Mouse (Mus musculus) CH12.LX (cell line): ENCODE data around the gene 4930402H24Rik.

Experiments used
- CTCF ChIP-seq, 2 experiments: IDR thresholded peaks in 1 of 2; conservative IDR thresholded peaks in 1 of 2; 2 replicates each; pipeline ENCODE4 v1.5.1; 2011 to 2012; ENCODE audit warnings: low read depth in 2 of 2, low read length in 2 of 2, improper control_type of control experiment in 1 of 2, inconsistent platforms in 1 of 2, mild to moderate bottlenecking in 1 of 2, moderate library complexity in 1 of 2
- ELF1 ChIP-seq: IDR thresholded peaks from 2 replicates; pipeline ENCODE4 v1.6.1; 2014; ENCODE audit warnings: low read depth, mild to moderate bottlenecking, inconsistent platforms, low read length, improper control_type of control experiment
- EP300 ChIP-seq: IDR thresholded peaks from 2 replicates; pipeline ENCODE4 v1.6.1; 2011; ENCODE audit warnings: low read length, improper control_type of control experiment

DNA sequence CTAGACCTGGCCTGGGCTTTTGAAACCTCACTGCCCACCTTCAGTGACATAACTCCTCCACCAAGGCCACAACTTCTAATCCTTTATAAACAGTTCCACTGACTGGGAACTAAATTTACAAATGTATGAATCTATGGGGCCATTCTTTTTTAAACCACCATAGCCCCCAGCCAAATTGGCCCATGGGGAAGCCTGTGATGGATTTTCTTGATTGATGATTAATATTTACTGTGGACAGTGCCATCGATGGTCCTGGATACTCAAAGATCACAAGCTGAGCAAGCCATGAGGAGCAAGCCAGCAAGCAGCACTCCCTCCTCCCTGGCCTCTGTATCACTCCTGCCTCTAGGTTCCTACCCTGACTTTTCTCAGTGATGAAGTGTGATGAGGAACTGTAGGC is 11.5 kb upstream of the 4930402H24Rik start:
- no peak for TF ChIP-seq EP300
- no peak for TF ChIP-seq CTCF (conservative IDR thresholded peaks at IDR 0.05 in 1 of 2, IDR thresholded peaks at IDR 0.05 in 1 of 2; ENCODE audit: low read depth in 2 of 2, low read length in 2 of 2)
- no peak for TF ChIP-seq ELF1
